Mouse (Mus musculus): ENCODE results near the gene Dync1li1.
"Not testable (repeated sequence)": the region's sequence is repeated elsewhere in the genome, so short reads cannot be mapped to it uniquely, and the experiment has no call there.

Gene Dync1li1

DNA sequence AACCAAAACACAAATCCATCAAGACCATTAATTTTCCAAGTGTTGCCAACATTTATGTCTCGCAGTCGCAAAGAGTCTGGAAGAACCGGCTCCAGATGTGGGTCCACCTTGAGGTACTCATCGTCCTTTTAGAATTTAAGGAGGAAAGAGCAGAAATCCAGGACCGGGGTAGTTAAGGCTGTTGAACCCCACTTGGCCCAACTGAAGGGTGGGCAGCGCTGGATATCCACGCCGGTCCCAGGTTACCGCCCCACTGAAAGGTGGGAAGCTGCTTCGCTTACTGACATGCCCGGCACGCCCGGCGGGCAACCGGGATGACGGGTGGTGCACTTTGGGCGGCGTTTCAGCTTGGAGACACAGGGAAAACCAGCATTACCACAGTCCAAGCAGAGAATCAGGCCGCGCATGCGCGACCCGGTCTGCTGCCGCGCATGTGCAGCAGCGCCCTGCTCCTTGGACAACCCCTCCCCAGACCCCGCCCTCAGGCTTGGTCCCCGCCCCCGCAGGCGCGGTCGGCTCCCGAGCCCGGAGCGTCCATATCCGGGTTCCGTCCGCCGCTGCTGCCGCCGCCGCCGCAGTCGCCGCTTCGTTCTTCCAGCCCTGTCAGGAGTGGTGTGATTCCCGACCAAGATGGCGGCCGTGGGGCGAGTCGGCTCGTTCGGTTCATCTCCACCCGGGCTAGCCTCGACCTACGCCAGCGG lies at the start of gene Dync1li1:
Gene Dync1li1, plus strand, starts transcription at position 539 of the 701 bp plus-strand sequence.
- DNase-seq: peak; percentile 98

DNA sequence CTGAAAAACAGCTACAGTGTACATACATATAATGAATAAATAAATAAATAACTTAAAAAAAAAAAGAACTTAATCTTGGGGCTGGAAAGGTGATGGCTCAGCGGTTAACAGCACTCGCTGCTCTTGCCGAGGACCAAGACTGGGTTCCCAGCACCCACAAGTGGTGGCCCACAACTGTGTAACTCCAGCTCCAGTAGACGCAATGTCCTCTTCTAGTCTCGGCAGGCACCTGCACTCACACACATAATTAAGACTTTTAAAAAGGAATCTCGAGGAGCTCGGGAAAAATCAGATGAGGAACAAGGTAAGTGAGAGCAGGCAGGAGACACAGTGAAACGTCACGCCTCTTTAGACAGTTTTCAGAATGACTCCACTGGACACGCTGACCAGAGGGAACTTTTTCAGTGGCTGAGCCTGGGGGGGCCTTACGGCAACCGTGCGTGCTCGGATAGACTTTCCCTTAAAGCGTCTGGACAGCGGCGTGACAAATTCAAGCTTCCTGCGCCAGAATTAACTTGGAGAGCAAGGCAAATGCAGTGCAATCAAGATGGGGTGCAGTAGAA lies 49.3 kb upstream of the Dync1li1 start:
- DNase-seq: no peak

DNA sequence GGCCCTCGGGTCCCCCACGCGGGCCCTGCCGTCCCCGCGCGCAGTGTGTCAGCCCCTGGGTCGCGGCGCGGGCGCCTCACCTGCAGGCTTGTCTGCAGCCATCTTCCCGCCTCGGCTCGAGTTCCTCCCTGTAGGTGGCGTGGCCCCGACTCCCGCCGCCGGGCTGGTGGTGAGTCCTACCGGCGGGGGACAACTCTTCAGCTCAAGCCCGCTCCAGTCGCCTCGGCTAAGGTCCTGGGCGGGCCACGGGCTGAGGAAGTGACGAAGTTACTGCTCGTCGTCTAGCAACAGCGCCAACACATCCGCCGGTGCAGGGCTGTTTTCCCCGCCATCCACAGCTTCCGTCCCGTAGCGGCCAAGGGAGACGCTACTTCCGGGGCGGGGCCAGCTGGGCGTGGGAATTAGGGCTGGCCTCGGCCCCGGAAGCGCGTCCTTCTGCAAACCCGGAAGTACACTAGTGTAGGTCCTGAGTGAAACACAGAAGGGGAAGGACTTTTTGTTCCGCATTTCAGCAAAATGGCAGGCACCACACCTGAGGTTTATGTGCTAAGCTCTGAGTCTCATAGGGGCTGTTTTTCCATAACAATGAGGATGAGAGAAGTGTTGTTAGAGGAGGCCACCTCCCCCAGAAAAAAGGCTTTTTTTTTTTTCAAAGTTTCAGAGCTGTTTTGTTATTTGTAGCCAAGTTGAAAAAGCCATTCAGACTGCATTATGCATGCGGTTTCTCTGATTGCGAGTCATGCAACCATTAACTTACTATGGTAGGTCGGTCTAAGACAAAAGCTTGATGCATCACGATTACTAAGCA lies 48.5 kb upstream of the Dync1li1 start, which contains the start of gene Cnot10:
Gene Cnot10, minus strand, starts transcription at position 346 of the 808 bp plus-strand sequence.
- peak; percentile 98 for DNase-seq

DNA sequence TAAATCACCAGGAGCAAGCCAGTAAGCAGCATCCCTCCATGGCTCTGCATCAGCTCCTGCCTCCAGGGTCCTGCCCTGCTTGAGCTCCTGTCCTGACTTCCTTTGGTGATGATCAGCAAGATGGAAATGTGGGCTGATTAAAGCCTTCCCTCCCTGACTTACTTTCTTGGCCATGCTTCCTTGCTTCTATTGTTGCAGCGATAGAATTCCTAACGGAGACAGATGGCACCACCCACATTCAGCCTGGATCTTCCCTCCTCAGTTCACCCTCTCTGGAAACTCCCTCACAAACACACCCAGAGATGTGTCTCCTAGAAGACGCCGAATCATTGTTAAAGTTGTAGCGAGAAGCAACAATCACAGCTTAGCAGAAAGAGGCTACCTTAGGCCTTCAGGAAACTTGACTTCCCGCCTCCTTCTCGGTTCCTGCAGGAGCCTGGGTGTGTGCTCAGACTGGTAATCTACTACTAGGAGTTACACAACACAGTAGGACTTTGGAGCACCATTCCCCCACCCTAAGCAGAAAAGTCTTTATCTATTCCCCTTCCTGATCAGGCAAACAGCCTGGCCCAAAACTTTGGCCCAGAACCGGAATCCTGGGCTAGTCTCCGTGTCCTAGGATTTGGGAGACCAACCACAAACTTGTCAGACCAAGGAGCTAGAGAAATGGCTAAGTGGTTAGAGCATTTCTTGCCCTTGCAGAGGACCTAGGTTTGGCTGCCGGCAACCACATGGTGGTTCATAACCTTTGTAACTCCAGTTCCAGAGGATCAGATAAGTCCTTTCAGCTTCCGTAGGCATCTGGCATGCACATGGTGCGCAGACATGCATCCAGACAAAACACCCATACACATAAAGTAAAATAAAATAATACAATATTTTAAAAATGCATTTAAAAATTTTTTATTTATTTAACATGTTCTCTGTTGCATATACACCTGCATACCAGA lies 41.8 kb upstream of the Dync1li1 start:
- DNase-seq: peak; percentile 15

DNA sequence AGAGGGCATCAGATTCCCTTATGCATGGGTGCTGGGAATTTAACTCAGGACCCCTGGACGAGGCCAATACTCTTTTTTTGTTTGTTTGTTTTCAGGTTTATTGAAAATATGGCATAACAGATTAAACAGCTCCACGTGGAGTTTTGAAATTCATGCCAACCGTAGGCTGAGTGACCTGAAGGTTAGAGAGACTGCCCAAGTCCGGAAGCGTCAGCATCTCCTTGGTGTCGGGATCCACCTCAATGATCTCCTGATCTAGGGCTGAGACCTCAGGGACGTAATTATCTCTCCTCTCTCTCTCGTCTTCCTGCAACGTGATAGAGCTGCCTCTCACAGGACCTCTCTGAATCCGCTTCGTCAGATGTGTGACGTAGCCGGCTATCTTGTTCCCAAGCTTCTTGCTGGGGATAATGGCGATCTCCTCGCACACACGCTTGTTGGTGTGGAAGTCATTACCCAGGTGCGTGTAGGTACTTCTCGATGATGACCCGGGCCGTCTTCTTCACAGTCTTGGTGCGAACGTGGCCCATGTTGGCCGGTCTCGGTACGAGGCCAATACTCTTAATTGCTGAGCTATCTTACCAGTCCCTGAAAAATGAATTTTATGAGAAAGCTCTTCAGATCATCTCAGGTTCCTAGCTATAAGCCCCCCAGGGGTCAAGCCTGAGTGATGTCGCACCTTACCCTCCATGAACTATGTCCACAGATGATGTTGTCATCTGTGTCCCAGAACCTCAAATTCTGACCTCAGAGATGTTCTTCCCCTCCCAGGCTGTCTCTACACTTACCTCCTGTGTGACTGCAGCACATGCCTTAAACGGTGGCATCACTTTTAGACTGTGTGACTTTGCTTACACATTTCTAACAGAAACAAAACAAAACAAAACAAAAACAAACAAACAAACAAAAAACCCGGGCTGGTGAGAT lies 40.8 kb upstream of the Dync1li1 start:
- no peak for DNase-seq

DNA sequence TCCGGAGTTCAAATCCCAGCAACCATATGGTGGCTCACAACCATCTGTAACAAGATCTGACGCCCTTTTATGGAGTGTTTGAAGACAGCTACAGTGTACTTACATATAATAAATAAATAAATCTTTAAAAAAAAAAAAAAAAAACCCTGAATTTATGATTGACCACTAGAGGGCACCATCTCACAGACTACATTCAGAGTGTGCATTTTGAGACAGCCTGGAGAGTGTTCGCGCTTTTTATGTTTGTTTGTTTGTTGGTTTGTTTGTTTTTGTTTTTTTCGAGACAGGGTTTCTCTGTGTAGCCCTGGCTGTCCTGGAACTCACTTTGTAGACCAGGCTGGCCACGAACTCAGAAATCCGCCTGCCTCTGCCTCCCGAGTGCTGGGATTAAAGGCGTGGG lies 40.1 kb upstream of the Dync1li1 start:
- DNase-seq: not testable (repeated sequence)

DNA sequence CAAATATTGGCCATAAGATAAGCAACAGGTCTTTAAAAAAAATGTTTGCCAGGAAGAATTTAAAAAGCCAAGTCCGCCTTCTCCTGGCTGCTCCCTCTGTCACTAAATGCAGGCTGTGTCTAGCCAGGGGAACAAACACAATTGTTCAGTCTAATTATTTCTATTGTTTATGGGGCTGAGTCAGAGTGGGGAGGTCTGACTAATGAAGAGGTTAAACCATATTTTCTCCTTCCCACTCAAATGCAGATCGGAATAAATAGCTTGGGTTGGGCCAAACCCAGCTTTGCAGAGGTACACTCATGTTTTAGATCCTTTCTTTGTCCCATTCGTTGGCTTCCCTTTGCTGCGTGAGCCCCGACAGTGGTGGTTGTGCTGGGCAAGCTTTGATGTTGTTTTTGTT lies 39.2 kb upstream of the Dync1li1 start:
- no peak for DNase-seq

DNA sequence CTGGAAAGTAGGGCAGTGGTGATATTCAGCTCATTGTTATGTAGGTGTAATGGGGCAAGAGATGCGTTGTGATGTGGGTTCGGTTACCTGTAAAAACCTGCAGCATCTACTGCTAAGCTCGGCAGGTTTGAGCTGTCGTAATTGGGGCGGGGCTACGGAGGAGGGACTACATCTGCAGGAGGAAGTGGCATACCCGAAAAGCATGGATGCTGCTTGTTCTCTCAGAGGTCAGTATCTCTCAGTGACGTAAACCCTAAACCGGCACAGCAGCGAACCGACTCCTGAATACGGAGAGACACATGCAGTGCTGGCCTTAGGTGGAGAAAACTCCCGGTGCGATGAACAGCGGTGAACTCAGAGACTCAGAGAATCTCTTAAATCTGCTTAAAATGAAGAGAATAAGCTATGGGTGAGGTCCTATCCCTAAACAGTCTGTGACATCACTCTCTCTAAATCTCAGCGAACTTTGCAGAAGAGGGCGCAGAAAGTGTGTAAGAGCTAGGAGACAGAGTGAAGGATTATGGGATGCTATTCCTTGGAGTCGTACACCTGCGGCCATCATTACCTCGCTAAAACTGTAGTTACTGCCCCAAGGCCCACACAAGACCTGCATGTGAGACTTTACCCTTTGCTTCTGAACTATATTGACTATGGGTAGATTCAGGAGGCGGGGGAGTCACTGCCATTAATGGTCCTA lies 37.5 kb upstream of the Dync1li1 start:
- no peak for DNase-seq

DNA sequence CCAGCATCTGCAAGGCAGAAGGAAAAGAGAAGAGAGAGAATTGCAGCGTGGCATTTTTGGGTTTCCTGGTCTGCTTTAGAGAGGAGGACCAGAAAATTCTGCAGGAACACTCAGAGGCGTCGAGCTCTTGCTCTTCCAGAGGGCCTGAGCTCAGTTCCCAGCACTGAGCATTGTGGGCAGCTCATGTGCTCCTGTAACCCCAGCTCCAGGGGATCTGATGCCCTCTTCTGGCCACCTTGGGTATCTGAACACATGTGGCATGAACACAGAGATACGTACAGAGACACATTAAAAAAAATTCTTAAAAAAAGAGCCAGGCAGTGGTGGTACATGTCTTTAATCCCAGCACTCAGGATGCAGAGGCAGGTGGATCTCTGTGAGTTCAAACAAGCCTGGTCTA lies 33.2 kb upstream of the Dync1li1 start:
- no peak for DNase-seq

DNA sequence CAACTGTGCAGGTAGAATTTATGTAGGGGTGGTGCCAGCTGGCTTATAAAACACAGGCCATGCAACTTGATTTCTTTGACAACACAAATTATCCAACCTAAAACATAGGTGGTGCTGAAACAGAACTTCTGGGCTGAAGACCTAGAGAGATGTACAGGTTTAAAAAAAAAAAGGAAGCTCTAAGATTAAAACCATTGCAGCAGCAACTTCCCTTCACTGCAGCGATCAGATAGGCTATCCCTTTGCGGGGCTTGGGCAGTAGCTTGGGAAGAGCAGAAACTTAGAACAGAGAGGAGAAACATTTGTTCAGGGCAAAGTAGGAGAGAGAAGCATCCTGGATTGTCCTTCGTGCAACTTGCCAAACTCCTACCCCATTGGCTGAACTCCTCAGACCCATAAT lies 31.9 kb upstream of the Dync1li1 start:
- no peak for DNase-seq

DNA sequence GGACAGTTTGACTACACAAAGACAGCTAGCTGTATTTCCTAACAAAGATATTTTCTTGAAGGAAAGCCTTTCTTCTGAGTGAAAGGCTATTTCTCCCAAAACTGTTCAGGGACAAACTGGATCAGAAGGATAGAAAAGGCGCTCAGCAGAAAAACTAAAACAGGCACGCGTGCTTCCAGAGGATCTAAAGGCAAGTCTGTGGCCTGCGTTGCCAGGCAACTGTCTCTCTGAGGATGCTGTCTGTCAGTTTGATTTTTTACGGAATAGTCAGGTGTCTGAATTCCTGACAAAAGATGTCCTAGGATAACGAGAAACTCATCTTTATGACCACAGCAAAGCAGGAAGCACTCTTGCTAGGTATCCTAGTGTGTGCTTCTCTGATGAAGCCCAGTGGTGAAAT lies 28.1 kb upstream of the Dync1li1 start:
- no peak for DNase-seq

DNA sequence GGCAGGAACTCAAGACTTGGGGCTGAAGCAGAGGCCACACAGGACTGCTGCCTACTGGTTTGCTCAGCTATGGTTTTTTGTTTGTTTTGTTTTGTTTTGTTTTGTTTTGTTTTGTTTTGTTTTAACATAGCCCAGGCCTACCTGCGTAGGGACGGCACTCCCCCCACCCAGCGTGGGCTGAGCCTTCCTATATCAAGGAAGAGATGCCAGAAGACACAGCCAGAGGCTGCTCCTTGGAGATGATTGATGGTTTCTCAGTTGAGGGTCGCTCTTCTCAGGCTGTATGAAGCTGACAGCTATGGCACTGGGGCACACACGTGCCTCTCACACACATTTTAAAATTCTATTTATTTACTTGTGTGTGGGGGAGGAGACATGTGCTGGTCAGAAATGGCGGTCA lies 27.6 kb upstream of the Dync1li1 start:
- no peak for DNase-seq

DNA sequence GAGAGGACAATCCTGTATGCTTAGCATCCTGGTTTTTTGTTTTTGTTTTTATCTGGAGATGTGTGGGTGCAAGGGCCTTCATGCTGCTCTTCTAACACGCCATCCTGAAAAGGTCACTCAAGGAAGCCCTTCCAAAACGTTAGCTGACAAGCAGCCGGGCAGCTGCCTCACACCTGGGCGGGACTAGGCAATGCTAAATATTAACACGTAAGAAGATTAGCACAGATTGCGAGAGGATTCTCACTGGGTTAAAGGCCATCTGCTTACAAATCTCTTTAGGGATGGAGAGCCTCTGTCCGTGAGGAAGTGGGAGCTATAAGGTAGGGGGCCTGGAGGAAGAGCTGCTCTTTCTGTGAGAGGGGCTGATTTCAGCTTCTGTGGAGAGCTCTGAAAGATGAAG lies 26.6 kb upstream of the Dync1li1 start:
- DNase-seq: no peak

DNA sequence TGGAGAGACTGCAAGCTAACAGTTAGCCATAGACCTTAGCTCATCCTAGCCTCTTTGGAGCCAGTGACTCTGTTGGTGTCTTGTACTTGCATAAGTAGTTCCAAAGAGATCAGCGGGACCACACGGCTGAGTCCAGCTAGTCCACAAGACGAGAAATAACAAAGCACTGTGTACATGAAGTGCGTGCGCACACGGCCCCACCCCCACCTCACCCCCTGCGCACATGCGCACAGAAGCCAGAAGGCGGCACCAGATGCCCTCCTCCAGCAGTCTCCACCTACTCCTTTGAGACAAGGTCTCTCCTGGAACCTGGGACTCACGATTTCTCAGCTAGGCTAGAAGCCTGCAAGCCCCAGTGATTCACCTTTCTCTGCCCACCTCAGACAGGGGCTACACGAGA lies 24.8 kb upstream of the Dync1li1 start:
- DNase-seq: no peak

DNA sequence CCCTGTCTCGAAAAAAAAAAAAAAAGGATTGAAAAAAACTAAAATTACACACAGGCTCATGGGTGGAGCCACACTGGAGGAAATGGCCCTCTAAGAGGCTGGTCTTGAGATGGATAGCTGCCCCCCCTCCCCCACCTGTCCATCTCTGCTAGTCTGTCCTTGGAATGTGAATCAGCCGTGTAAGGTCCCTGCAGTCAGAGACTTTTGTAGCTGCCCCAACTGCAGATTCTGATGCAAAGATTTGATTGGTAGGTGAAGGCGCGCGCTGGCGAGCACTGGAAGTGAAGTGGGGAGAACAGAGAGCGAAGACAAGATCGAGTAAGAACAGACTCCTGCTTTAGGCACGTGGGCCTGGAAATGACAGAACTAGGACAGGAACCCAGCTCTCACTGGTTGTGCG lies 21.7 kb upstream of the Dync1li1 start:
- DNase-seq: no peak

DNA sequence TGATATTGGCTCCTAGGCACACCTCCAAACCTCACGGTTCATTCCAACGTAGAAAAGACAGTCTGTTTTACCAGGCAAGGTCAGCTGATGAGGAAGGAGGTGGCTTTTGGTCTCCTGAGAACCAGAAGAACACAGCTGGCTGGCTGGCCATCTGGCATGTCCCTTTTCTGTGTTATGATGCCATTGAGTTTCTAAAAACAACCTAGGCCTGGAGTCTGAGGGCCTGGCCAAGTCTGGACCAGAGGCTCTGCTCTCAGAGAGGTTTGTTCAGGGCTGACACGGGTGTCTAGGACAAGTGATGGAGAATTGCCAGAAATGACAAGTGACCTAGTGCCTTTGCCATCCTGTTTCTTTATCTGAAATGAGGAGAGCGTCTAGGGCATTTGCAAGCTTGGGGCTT lies 20.5 kb upstream of the Dync1li1 start:
- DNase-seq: no peak

DNA sequence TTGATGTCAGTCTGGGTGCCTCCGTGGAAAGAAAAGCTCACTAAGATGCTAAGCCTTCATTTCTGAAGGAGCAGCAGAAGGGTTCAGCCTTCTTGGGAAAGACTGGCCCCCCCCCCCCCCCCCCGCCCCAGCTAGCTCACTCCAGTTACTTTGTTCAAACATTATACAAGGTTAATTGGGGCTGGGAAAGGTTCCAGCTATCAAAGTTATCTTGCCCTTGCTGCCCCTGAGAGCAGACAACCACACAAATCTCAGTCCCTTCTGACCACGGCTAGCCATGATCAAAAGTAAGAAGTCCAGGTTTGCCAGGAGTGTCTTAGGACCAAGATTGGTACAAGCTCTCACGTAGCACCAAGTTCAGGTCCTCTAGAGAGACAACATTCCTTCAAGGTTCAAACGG lies 19.6 kb upstream of the Dync1li1 start:
- DNase-seq: peak; percentile 24

DNA sequence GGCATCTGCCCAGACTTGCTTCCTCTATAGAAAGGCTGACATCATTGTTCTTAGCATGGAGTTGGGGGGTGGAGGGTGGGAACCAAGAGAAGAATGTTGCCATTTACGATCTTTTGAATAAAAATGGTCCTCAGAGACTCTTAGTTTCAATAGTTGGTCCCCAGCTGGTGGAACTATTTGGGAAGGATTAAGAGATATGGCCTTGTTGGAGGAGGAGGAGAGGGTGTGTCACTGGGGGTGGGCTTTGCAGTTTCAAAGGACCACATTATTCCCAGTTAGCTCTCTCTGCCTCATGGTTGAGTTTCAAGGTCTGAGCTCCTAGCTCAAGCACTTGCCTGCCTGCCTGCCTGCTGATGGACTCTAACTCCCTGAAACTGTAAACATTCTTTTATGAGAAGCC lies 16.6 kb upstream of the Dync1li1 start:
- DNase-seq: no peak

DNA sequence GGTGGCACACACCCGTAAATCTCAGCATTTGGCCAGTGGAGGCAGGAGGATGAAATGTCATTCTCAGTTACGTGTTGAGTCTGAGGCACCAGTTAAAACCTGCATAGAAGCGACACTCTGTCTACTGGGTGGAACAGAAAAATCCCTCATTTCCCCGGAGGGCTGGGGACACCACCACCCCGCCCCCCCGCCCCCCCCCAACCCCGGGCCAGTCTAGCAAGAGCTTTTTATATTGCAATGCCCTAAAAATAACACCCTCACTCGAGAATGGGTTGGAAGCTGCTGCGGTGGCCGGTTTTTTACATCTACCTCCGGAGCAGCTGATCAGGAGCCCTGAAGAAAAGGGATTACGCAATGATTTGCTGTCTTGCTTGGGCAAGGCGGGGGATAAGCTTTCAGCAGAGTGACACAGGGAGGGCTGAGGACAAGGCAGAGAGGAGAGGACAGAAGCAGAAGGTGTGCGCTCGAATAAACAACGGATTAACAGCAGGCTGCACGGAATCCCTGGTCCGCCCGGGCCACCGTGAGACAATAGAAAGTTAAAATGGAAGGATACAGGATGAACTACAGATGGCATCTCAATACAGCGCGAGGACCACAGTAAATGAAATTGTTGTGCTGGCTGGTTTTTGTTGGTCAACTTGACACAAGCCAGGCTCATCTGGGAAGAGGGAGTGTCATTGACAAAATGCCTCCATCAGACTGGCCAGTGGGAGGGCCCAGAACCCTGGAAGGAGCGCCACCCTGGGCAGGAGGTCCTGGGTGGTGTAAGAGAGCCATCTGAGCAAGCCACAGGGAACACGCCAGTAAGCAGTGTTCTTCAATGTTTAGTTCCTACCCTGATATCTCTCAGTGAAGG lies 15.7 kb upstream of the Dync1li1 start:
- DNase-seq: no peak

DNA sequence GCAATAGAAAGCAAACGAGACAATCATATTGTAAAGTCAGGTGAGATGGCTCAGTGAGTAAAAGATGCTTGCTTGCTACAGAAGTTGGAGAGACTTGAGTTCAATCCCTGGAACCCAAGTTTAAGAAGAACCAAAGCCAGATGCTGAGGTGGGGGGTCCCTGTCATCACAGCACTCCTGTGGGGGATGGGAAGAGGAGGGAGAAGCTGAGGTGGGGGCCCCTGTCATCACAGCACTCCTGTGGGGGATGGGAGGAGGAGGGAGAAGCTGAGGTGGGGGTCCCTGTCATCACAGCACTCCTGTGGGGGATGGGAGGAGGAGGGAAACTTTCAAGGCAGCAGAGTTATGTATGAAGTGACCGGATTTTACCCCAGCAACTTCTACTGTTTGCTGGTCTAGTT lies 15.0 kb upstream of the Dync1li1 start:
- DNase-seq: no peak

All from kidney, adult 18-20 months (tissue).